Mouse (Mus musculus) fat pad, adult 2 months (tissue): ENCODE measurements around the gene Ncapd3.

ENCODE experiments used
- DNase-seq: peaks from one replicate; pipeline ENCODE4 v3.0.0-alpha.2; 2011; ENCODE audit warnings: low read depth, low spot score; ENCODE audit errors: extremely low read depth

The Ncapd3 gene

GRCm38 (mm10) chr9:27030763-27031100, 757 bp downstream of the Ncapd3 start:
- no peak for DNase-seq

GRCm38 (mm10) chr9:27043892-27044291, 13.9 kb downstream of the Ncapd3 start:
- DNase-seq: no peak

- no peak for DNase-seq
Measured at GRCm38 (mm10) chr9:27049492-27049891, 19.5 kb downstream of the Ncapd3 start.

GRCm38 (mm10) chr9:27058341-27058740, 28.4 kb downstream of the Ncapd3 start:
- DNase-seq: no peak

GRCm38 (mm10) chr9:27070895-27071294, 40.9 kb downstream of the Ncapd3 start:
- no peak for DNase-seq

- no peak for DNase-seq
Measured at GRCm38 (mm10) chr9:27074677-27075076, 44.7 kb downstream of the Ncapd3 start.

GRCm38 (mm10) chr9:27075812-27076211, 45.8 kb downstream of the Ncapd3 start:
- DNase-seq: no peak

GRCm38 (mm10) chr9:27086256-27086655, 56.3 kb downstream of the Ncapd3 start:
- DNase-seq: no peak

- DNase-seq: no peak
Measured at GRCm38 (mm10) chr9:27087402-27087801, 57.4 kb downstream of the Ncapd3 start.

GRCm38 (mm10) chr9:27090134-27090533, 60.2 kb downstream of the Ncapd3 start:
- no peak for DNase-seq

- no peak for DNase-seq
Measured at GRCm38 (mm10) chr9:27090801-27091775, 61.1 kb downstream of the Ncapd3 start.

GRCm38 (mm10) chr9:27092916-27093315, 62.9 kb downstream of the Ncapd3 start:
- no peak for DNase-seq

- DNase-seq: no peak
Measured at GRCm38 (mm10) chr9:27098092-27098491, 68.1 kb downstream of the Ncapd3 start.

- no peak for DNase-seq
Measured at GRCm38 (mm10) chr9:27098557-27098956, 68.6 kb downstream of the Ncapd3 start.

GRCm38 (mm10) chr9:27099474-27099873, 69.5 kb downstream of the Ncapd3 start:
- no peak for DNase-seq

- DNase-seq: no peak
Measured at GRCm38 (mm10) chr9:27101466-27101865, 71.5 kb downstream of the Ncapd3 start.

- DNase-seq: no peak
Measured at GRCm38 (mm10) chr9:27106081-27106480, 76.1 kb downstream of the Ncapd3 start.

GRCm38 (mm10) chr9:27108451-27108850, 78.5 kb downstream of the Ncapd3 start:
- no peak for DNase-seq

GRCm38 (mm10) chr9:27109533-27110514, 79.8 kb downstream of the Ncapd3 start:
- no peak for DNase-seq

- DNase-seq: no peak
Measured at GRCm38 (mm10) chr9:27110681-27111080, 80.7 kb downstream of the Ncapd3 start.

GRCm38 (mm10) chr9:27111756-27112155, 81.8 kb downstream of the Ncapd3 start:
- DNase-seq: no peak
